Mouse (Mus musculus) left cerebral cortex, adult 8-10 months (tissue): Measurements from ENCODE around the gene Fam131b. TPM values are rescaled to one million over a fixed set of nuclear protein-coding genes. Genes with fewer than 3 reads are reported as not detected.

Source experiments
- total RNA-seq, 4 experiments: library from RNA; stranded (reverse); gene quantifications; 2 replicates each; pipeline ENCODE4 v1.2.4; 2022

Gene Fam131b
- total RNA-seq, 4 experiments from 2014 or later, result 112 to 128 (median 121) TPM

Other genes with a start within 250 kb of the Fam131b start
- not detected for gene Tas2r139, start 183.7 kb downstream of the Fam131b start, total RNA-seq
- not detected for gene Tas2r144, start 109.3 kb downstream of the Fam131b start, total RNA-seq
- 10 to 100 TPM; 11.3 to 13.8 (median 11.7) TPM for gene Gstk1, start 78.7 kb downstream of the Fam131b start, total RNA-seq
- not detected for gene Tmem139, start 62.7 kb downstream of the Fam131b start, total RNA-seq
- 10 to 100 TPM; 20.7 to 22.6 (median 22.0) TPM for gene Casp2, start 59.7 kb downstream of the Fam131b start, total RNA-seq
- 1 to 10 TPM; 4.3 to 4.8 (median 4.4) TPM for gene Clcn1, start 38.0 kb downstream of the Fam131b start, total RNA-seq
- gene Zyx, start 25.0 kb upstream of the Fam131b start, total RNA-seq, result 10 to 100 TPM; 42.1 to 50.3 (median 47.5) TPM
- gene Epha1, start 48.6 kb upstream of the Fam131b start, total RNA-seq, result under 1 TPM in 3 of 4 experiments, not detected in 1; 0.23 to 0.68 (median 0.28) TPM
- gene Tas2r143, start 75.6 kb upstream of the Fam131b start, total RNA-seq, result not detected
- not detected for gene Tas2r135, start 80.8 kb upstream of the Fam131b start, total RNA-seq
- not detected for gene Tas2r126, start 109.9 kb upstream of the Fam131b start, total RNA-seq
- gene Olfr458, start 140.6 kb upstream of the Fam131b start, total RNA-seq, result not detected
- gene Olfr457, start 151.7 kb upstream of the Fam131b start, total RNA-seq, result not detected
- not detected for gene Olfr456, start 162.6 kb upstream of the Fam131b start, total RNA-seq
- gene Olfr455, start 222.9 kb upstream of the Fam131b start, total RNA-seq, result not detected